Mouse (Mus musculus) embryonic fibroblast, embryonic 13.5 days (primary cell): Measurements from ENCODE around the gene Gzmc. TPM values are rescaled to one million over a fixed set of nuclear protein-coding genes. Genes with fewer than 3 reads are reported as not detected.
"Not testable (repeated sequence)": the region's sequence is repeated elsewhere in the genome, so short reads cannot be mapped to it uniquely, and the experiment has no call there.

ENCODE experiments used
- H3K27ac ChIP-seq: 2 replicates; pipeline ENCODE4 v1.5.1; 2012; ENCODE audit warnings: low read length, control low read depth, inconsistent platforms; ENCODE audit not compliant: insufficient read depth
- H3K4me1 ChIP-seq: 2 replicates; pipeline ENCODE4 v1.6.1; 2011; ENCODE audit warnings: low read length; ENCODE audit not compliant: control insufficient read depth, insufficient read depth
- H3K4me3 ChIP-seq: 2 replicates; pipeline ENCODE4 v1.5.1; 2011; ENCODE audit warnings: mild to moderate bottlenecking, control low read depth, low read length; ENCODE audit not compliant: insufficient read depth
- CTCF ChIP-seq: IDR thresholded peaks from 2 replicates; pipeline ENCODE4 v1.5.1; 2011; ENCODE audit warnings: mild to moderate bottlenecking, control low read depth, low read length, moderate library complexity, borderline replicate concordance; ENCODE audit not compliant: insufficient read depth
- POLR2A ChIP-seq: IDR thresholded peaks from 2 replicates; pipeline ENCODE4 v1.6.1; 2011; ENCODE audit warnings: low read depth, mild to moderate bottlenecking, control low read depth, low read length, moderate library complexity
- polyA plus RNA-seq: library from polyadenylated mRNA; stranded (reverse); fragments of >200 nt; gene quantifications from 2 replicates; pipeline ENCODE4 v1.2.4, GENCODE M21; 2011; ENCODE audit warnings: low read depth; ENCODE audit not compliant: missing spikeins, insufficient read length

The Gzmc gene
- polyA plus RNA-seq: not detected in 2 replicates

GRCm38 (mm10) chr14:56234556-56234955, at the start of gene Gzmc:
Gene Gzmc, minus strand, starts transcription at chr14:56234656.
- Histone ChIP-seq H3K4me1 (no peaks in the 10 kb centered on the region), H3K4me3 (no peak within 1 kb of the TSS), H3K27ac (no peak within 1 kb of the TSS)
- no peak for TF ChIP-seq CTCF
- no peak for TF ChIP-seq POLR2A

- H3K4me3 ChIP-seq: no peak overlapping the region
- no peaks in the 10 kb centered on the region for H3K4me1 ChIP-seq
- TF ChIP-seq POLR2A: no peak
- TF ChIP-seq CTCF: no peak
- H3K27ac ChIP-seq: no peak overlapping the region
Observed at GRCm38 (mm10) chr14:56283816-56284215, 49.4 kb upstream of the Gzmc start.

- Histone ChIP-seq H3K27ac (no peak overlapping the region), H3K4me3 (no peak overlapping the region), H3K4me1 (no peaks in the 10 kb centered on the region)
- TF ChIP-seq CTCF (no peak), POLR2A (no peak)
Observed at GRCm38 (mm10) chr14:56281090-56281489, 46.6 kb upstream of the Gzmc start.

- H3K4me1 ChIP-seq, H3K27ac ChIP-seq, H3K4me3 ChIP-seq: not testable (repeated sequence)
Observed at GRCm38 (mm10) chr14:56278691-56279090, 44.2 kb upstream of the Gzmc start.

GRCm38 (mm10) chr14:56276096-56276495, 41.6 kb upstream of the Gzmc start:
- not testable (repeated sequence) for H3K27ac ChIP-seq, H3K4me1 ChIP-seq, H3K4me3 ChIP-seq

GRCm38 (mm10) chr14:56266109-56266508, 31.7 kb upstream of the Gzmc start:
- Histone ChIP-seq H3K27ac (peak overlapping the region; percentile 61), H3K4me3 (no peak overlapping the region), H3K4me1 (no peaks in the 10 kb centered on the region; the same call in 1 of the 2 replicates)
- TF ChIP-seq CTCF (no peak), POLR2A (no peak)

- H3K27ac ChIP-seq: no peak within 1 kb of the TSS
- no peak within 1 kb of the TSS for H3K4me3 ChIP-seq
- TF ChIP-seq CTCF (no peak), POLR2A (no peak)
Observed at GRCm38 (mm10) chr14:56262153-56262552, 27.7 kb upstream of the Gzmc start, which contains the start of gene Gzmb. Gene Gzmb, minus strand, starts transcription at chr14:56262260.

GRCm38 (mm10) chr14:56240409-56240808, 6.0 kb upstream of the Gzmc start:
- Histone ChIP-seq H3K4me1 (no peaks in the 10 kb centered on the region), H3K27ac (no peak overlapping the region), H3K4me3 (no peak overlapping the region)
- TF ChIP-seq CTCF: no peak
- no peak for TF ChIP-seq POLR2A

More at GRCm38 (mm10) chr14:56262153-56262552, 27.7 kb upstream of the Gzmc start, which contains the start of gene Gzmb:
- no peaks in the 10 kb centered on the region; the same call in 1 of the 2 replicates for H3K4me1 ChIP-seq

GRCm38 (mm10) chr14:56211317-56211716, 23.1 kb downstream of the Gzmc start, which contains the start of gene Gzmf:
Gene Gzmf, minus strand, starts transcription at chr14:56211417.
- H3K4me3 ChIP-seq: no peak within 1 kb of the TSS
- TF ChIP-seq POLR2A (no peak), CTCF (no peak)
- H3K4me1 ChIP-seq: no peaks in the 10 kb centered on the region
- H3K27ac ChIP-seq: no peak within 1 kb of the TSS

- no peaks in the 10 kb centered on the region for H3K4me1 ChIP-seq
- TF ChIP-seq CTCF (no peak), POLR2A (no peak)
- no peak overlapping the region for H3K27ac ChIP-seq
- H3K4me3 ChIP-seq: no peak overlapping the region
Observed at GRCm38 (mm10) chr14:56205613-56206012, 28.8 kb downstream of the Gzmc start.

GRCm38 (mm10) chr14:56205021-56205420, 29.4 kb downstream of the Gzmc start:
- not testable (repeated sequence) for H3K27ac ChIP-seq, H3K4me1 ChIP-seq
- TF ChIP-seq CTCF: peak; percentile 67

More at GRCm38 (mm10) chr14:56205021-56205420, 29.4 kb downstream of the Gzmc start:
- H3K4me3 ChIP-seq: not testable (repeated sequence)
